Mouse (Mus musculus): ENCODE data around the gene Mb. TPM values are rescaled to one million over a fixed set of nuclear protein-coding genes. Genes with fewer than 3 reads are reported as not detected.
A peak's percentile ranks its signal among the peaks of the same experiment; 100 is the strongest.

Mb gene
- polyA plus RNA-seq, 1 experiment from 2014 or later = 0.49 TPM

GRCm38 (mm10) chr15:77045609-77046008 is 4.9 kb downstream of the Mb start:
- no peaks in the 10 kb centered on the region for H3K9me3 ChIP-seq (replicated peaks; ENCODE audit: control insufficient read depth, low read length)
- no peaks in the 10 kb centered on the region for H3K27me3 ChIP-seq (ENCODE audit: control insufficient read depth, insufficient read depth, low read length)
- WGBS = 26% methylated on average over 10 of the region's 10 CpGs
- no peaks in the 10 kb centered on the region; the same call in 1 of the 2 replicates for H3K4me1 ChIP-seq (ENCODE audit: control insufficient read depth, insufficient read depth, low read length)
- no peak overlapping the region for H3K9ac ChIP-seq (replicated peaks; ENCODE audit: low read length)
- no peak overlapping the region for H3K4me2 ChIP-seq (ENCODE audit: low read depth, low read length)
- no peaks in the 10 kb centered on the region for H3K36me3 ChIP-seq (replicated peaks; ENCODE audit: control insufficient read depth, insufficient read depth, low read depth, low read length)
- no peak overlapping the region for H3K27ac ChIP-seq (replicated peaks; ENCODE audit: low read depth, low read length)
- no peak for DNase-seq (ENCODE audit: low spot score)
- no peak for ATAC-seq (replicated peaks; ENCODE audit: insufficient number of reproducible peaks, low FRiP score, low TSS enrichment, low read depth)
- H3K4me3 ChIP-seq (ENCODE audit: low read depth, low read length) = no peak overlapping the region

- H3K36me3 ChIP-seq (replicated peaks; ENCODE audit: control insufficient read depth, insufficient read depth, low read depth, low read length) = no peaks in the 10 kb centered on the region
- H3K9me3 ChIP-seq (replicated peaks; ENCODE audit: control insufficient read depth, low read length) = no peaks in the 10 kb centered on the region
- DNase-seq (ENCODE audit: low spot score) = no peak
- no peak within 1 kb of the TSS; the same call in 1 of the 2 replicates for H3K27ac ChIP-seq (replicated peaks; ENCODE audit: low read depth, low read length)
- no peak within 1 kb of the TSS for H3K4me3 ChIP-seq (ENCODE audit: low read depth, low read length)
- WGBS = 83% methylated on average over 12 of the region's 12 CpGs
- no peak within 1 kb of the TSS for H3K9ac ChIP-seq (replicated peaks; ENCODE audit: low read length)
- H3K4me2 ChIP-seq (ENCODE audit: low read depth, low read length) = no peak within 1 kb of the TSS
- H3K27me3 ChIP-seq (ENCODE audit: control insufficient read depth, insufficient read depth, low read length) = no peaks in the 10 kb centered on the region
- H3K4me1 ChIP-seq (ENCODE audit: control insufficient read depth, insufficient read depth, low read length) = no peaks in the 10 kb centered on the region; the same call in 1 of the 2 replicates
- no peak for ATAC-seq (replicated peaks; ENCODE audit: insufficient number of reproducible peaks, low FRiP score, low TSS enrichment, low read depth)
Observed at GRCm38 (mm10) chr15:77044597-77045320, 5.7 kb downstream of the Mb start, which contains the start of gene Apol6. Gene Apol6, plus strand, starts transcription at chr15:77044729.

- no peak overlapping the region for H3K27ac ChIP-seq (replicated peaks; ENCODE audit: low read depth, low read length)
- no peak overlapping the region for H3K9ac ChIP-seq (replicated peaks; ENCODE audit: low read length)
- no peaks in the 10 kb centered on the region for H3K9me3 ChIP-seq (replicated peaks; ENCODE audit: control insufficient read depth, low read length)
- H3K4me3 ChIP-seq (ENCODE audit: low read depth, low read length) = no peak overlapping the region
- H3K4me1 ChIP-seq (ENCODE audit: control insufficient read depth, insufficient read depth, low read length) = peaks cover 2% of the 10 kb centered on the region; the same call in 1 of the 2 replicates
- ATAC-seq (replicated peaks; ENCODE audit: insufficient number of reproducible peaks, low FRiP score, low TSS enrichment, low read depth) (no peak), DNase-seq (ENCODE audit: low spot score) (no peak)
- WGBS = 74% methylated on average over 3 of the region's 3 CpGs
- H3K27me3 ChIP-seq (ENCODE audit: control insufficient read depth, insufficient read depth, low read length) = no peaks in the 10 kb centered on the region
- 0 out of 2 replicates have a peak overlapping the region, but pooled peaks have one; percentile 22 for H3K4me2 ChIP-seq (ENCODE audit: low read depth, low read length)
- H3K36me3 ChIP-seq (replicated peaks; ENCODE audit: control insufficient read depth, insufficient read depth, low read depth, low read length) = no peaks in the 10 kb centered on the region
Observed at GRCm38 (mm10) chr15:77040784-77041183, 9.7 kb downstream of the Mb start.

DNA sequence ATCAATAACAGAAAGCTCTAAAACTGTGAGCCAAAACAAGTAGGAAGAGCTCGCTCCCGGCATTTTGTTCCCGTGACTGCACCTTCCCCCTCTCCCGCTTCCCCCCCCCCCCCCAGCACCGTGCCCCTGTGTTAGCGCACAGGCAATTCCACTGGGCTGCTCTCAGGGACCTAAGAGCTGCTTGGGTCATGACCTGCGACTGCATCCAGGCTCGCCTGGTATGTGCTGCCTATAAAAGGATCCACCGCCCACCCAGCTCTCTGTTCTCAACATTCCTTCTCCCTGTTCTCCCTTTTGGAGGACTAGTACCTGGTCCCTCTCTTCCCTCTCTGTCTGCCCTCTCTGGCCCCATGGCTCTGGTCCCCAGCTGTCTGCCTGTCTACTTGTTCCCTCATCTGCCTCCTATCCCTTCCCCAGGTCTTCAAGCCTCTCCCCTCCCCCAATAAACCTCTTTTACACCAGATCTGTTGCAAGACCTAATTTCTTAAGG is 11.2 kb downstream of the Mb start:
- no peak for DNase-seq (ENCODE audit: low spot score)
- no peaks in the 10 kb centered on the region for H3K36me3 ChIP-seq (replicated peaks; ENCODE audit: control insufficient read depth, insufficient read depth, low read depth, low read length)
- H3K4me1 ChIP-seq (ENCODE audit: control insufficient read depth, insufficient read depth, low read length) = peaks cover 2% of the 10 kb centered on the region; the same call in 1 of the 2 replicates
- H3K27me3 ChIP-seq (ENCODE audit: control insufficient read depth, insufficient read depth, low read length) = no peaks in the 10 kb centered on the region
- no peak overlapping the region for H3K9ac ChIP-seq (replicated peaks; ENCODE audit: low read length)
- no peak overlapping the region for H3K4me3 ChIP-seq (ENCODE audit: low read depth, low read length)
- no peaks in the 10 kb centered on the region for H3K9me3 ChIP-seq (replicated peaks; ENCODE audit: control insufficient read depth, low read length)
- WGBS = 52% methylated on average over 8 of the region's 9 CpGs
- H3K27ac ChIP-seq (replicated peaks; ENCODE audit: low read depth, low read length) = no peak overlapping the region
- no peak overlapping the region for H3K4me2 ChIP-seq (ENCODE audit: low read depth, low read length)
- no peak for ATAC-seq (replicated peaks; ENCODE audit: insufficient number of reproducible peaks, low FRiP score, low TSS enrichment, low read depth)

DNA sequence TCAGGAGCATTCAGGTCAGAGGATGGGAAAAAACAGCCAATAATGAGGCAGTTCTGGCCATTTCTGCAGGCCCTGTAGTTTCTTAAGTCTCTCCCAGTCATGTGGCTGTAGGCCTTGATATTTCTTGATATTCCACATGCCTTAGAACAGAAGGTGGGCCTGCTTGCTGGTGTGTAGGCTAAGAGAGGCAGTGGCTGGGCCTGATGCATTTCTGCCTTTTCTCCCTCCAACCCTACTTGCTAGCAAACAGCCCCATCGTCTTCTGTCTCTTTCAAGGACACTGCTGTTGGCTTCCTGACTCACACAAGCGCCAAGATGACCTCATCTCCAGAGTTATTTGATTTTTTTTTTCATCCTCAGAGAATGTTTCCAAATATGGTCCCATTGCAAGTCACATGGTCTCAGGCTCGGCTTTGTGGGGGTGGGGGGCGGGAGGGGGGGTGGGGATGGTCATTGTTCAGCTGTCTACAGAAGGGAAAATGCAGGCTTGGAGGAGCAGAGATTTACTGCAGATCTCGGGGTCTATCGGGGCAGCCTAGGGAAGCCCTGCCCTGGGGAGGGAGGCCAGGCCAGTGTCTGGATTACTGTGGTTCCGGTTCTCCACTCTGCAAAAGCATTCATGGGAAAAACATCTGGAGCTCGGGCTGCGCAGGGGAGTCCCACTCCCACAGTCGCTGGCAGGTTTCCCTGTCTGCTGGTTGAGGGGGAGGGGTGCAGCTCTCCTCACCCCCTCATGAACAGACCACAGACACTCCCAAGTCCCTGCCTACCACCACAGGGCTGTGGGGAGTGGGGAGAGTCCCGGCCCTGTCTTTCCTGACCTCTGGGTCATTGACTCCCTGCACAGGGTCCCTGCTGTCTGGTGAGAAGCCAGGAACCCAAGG is 12.9 kb downstream of the Mb start:
- peak; percentile 71 for DNase-seq (ENCODE audit: low spot score)

GRCm38 (mm10) chr15:77036989-77037277 is 13.5 kb downstream of the Mb start:
- WGBS = 31% methylated on average over 2 of the region's 2 CpGs

More for the DNA sequence above, 12.9 kb downstream of the Mb start:
- ATAC-seq (replicated peaks; ENCODE audit: insufficient number of reproducible peaks, low FRiP score, low TSS enrichment, low read depth) = peak; percentile 82
- H3K4me2 ChIP-seq (ENCODE audit: low read depth, low read length) = no peak overlapping the region
- 0 out of 2 replicates have a peak overlapping the region, but pooled peaks have one; percentile 4 for H3K9ac ChIP-seq (replicated peaks; ENCODE audit: low read length)
- H3K4me1 ChIP-seq (ENCODE audit: control insufficient read depth, insufficient read depth, low read length) = peaks cover 2% of the 10 kb centered on the region; the same call in 1 of the 2 replicates
- H3K27ac ChIP-seq (replicated peaks; ENCODE audit: low read depth, low read length) = peak overlapping the region; percentile 84
- no peaks in the 10 kb centered on the region for H3K36me3 ChIP-seq (replicated peaks; ENCODE audit: control insufficient read depth, insufficient read depth, low read depth, low read length)
- H3K27me3 ChIP-seq (ENCODE audit: control insufficient read depth, insufficient read depth, low read length) = no peaks in the 10 kb centered on the region
- no peaks in the 10 kb centered on the region for H3K9me3 ChIP-seq (replicated peaks; ENCODE audit: control insufficient read depth, low read length)
- no peak overlapping the region for H3K4me3 ChIP-seq (ENCODE audit: low read depth, low read length)
- 14% methylated on average over 11 of the region's 11 CpGs for WGBS

GRCm38 (mm10) chr15:77036320-77036988 is 14.0 kb downstream of the Mb start:
- no peaks in the 10 kb centered on the region for H3K9me3 ChIP-seq (replicated peaks; ENCODE audit: control insufficient read depth, low read length)
- peak overlapping the region; percentile 84 for H3K27ac ChIP-seq (replicated peaks; ENCODE audit: low read depth, low read length)
- H3K4me2 ChIP-seq (ENCODE audit: low read depth, low read length) = no peak overlapping the region
- peaks cover 2% of the 10 kb centered on the region; the same call in 1 of the 2 replicates for H3K4me1 ChIP-seq (ENCODE audit: control insufficient read depth, insufficient read depth, low read length)
- 60% methylated on average over 11 of the region's 11 CpGs for WGBS
- no peak overlapping the region; the same call in 1 of the 2 replicates for H3K9ac ChIP-seq (replicated peaks; ENCODE audit: low read length)
- H3K4me3 ChIP-seq (ENCODE audit: low read depth, low read length) = no peak overlapping the region
- H3K27me3 ChIP-seq (ENCODE audit: control insufficient read depth, insufficient read depth, low read length) = no peaks in the 10 kb centered on the region
- no peaks in the 10 kb centered on the region for H3K36me3 ChIP-seq (replicated peaks; ENCODE audit: control insufficient read depth, insufficient read depth, low read depth, low read length)
- no peak for DNase-seq (ENCODE audit: low spot score)
- ATAC-seq (replicated peaks; ENCODE audit: insufficient number of reproducible peaks, low FRiP score, low TSS enrichment, low read depth) = no peak

More at GRCm38 (mm10) chr15:77036989-77037277, 13.5 kb downstream of the Mb start:
- H3K27me3 ChIP-seq (ENCODE audit: control insufficient read depth, insufficient read depth, low read length) = no peaks in the 10 kb centered on the region
- no peaks in the 10 kb centered on the region for H3K36me3 ChIP-seq (replicated peaks; ENCODE audit: control insufficient read depth, insufficient read depth, low read depth, low read length)
- H3K27ac ChIP-seq (replicated peaks; ENCODE audit: low read depth, low read length) = peak overlapping the region; percentile 84
- no peak for DNase-seq (ENCODE audit: low spot score)
- no peak for ATAC-seq (replicated peaks; ENCODE audit: insufficient number of reproducible peaks, low FRiP score, low TSS enrichment, low read depth)
- no peak overlapping the region for H3K4me2 ChIP-seq (ENCODE audit: low read depth, low read length)
- no peaks in the 10 kb centered on the region for H3K9me3 ChIP-seq (replicated peaks; ENCODE audit: control insufficient read depth, low read length)
- H3K9ac ChIP-seq (replicated peaks; ENCODE audit: low read length) = no peak overlapping the region; the same call in 1 of the 2 replicates
- no peak overlapping the region for H3K4me3 ChIP-seq (ENCODE audit: low read depth, low read length)
- peaks cover 2% of the 10 kb centered on the region; the same call in 1 of the 2 replicates for H3K4me1 ChIP-seq (ENCODE audit: control insufficient read depth, insufficient read depth, low read length)

Data from embryonic facial prominence, embryonic 11.5 days (tissue).